Mouse (Mus musculus) ES-Bruce4 (cell line): ENCODE data around the gene Tmed9.

Source experiments
- CTCF ChIP-seq: IDR thresholded peaks from one replicate; pipeline ENCODE4 v1.8.1; 2011; ENCODE audit warnings: low read depth, low read length
- EP300 ChIP-seq: IDR thresholded peaks from 2 replicates; pipeline ENCODE4 v1.6.1; 2011; ENCODE audit warnings: low read depth, low read length; ENCODE audit not compliant: insufficient read depth
- POLR2A ChIP-seq: IDR thresholded peaks from one replicate; pipeline ENCODE4 v1.8.1; 2011; ENCODE audit warnings: low read length; ENCODE audit not compliant: insufficient read depth

DNA sequence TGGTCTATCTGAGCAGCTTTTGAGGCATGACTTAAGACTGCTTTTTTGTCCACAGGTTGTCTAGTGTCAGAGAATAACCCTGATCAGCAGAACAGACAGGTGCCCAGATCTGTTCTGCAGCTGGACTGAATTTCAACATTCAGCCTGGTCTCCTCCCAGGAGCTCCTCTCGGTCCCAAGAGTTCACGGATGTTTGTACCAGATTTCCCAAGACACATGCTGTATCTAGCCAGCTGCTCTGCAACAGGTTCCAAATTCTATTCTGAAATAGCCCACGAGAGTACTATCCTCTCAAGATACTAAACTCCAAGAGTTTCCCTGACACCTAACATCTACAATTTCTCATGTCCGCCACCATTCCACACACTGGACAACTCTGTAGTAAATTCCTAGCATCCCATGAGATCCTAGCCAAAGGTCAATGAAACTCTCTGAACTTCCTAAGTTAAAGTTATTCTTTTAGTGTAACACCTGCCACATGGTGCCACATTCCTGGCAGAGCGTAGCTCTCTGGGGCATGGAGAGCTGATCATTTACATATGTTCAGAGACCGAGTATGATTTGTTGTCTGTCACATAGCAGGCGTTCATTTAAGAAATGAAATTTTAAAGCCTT is 10.2 kb upstream of the Tmed9 start:
- no peak for TF ChIP-seq CTCF
- TF ChIP-seq EP300, result no peak
- TF ChIP-seq POLR2A, result no peak
